Mouse (Mus musculus): ENCODE measurements around the gene Syne1.

Syne1 gene

GRCm38 (mm10) chr10:5056243-5056735 is 495.0 kb downstream of the Syne1 start:
- DNase-seq, result no peak

GRCm38 (mm10) chr10:5045671-5046070 is 505.6 kb downstream of the Syne1 start:
- no peak for DNase-seq

- DNase-seq, result no peak
These were observed 506.1 kb downstream of the Syne1 start for GRCm38 (mm10) chr10:5045213-5045612.

GRCm38 (mm10) chr10:5044481-5044880 is 506.8 kb downstream of the Syne1 start:
- no peak for DNase-seq

GRCm38 (mm10) chr10:5041254-5041653 is 510.0 kb downstream of the Syne1 start:
- DNase-seq, result no peak

- DNase-seq, result no peak
These were observed 518.9 kb downstream of the Syne1 start for GRCm38 (mm10) chr10:5032192-5033048.

GRCm38 (mm10) chr10:5029883-5030282 is 521.4 kb downstream of the Syne1 start:
- DNase-seq, result no peak

- DNase-seq, result no peak
These were observed 522.1 kb downstream of the Syne1 start for GRCm38 (mm10) chr10:5029161-5029560.

- DNase-seq, result no peak
These were observed 523.0 kb downstream of the Syne1 start for GRCm38 (mm10) chr10:5028301-5028700.

GRCm38 (mm10) chr10:5027208-5027607 is 524.1 kb downstream of the Syne1 start:
- DNase-seq, result no peak

GRCm38 (mm10) chr10:5025906-5026305 is 525.4 kb downstream of the Syne1 start:
- no peak for DNase-seq

GRCm38 (mm10) chr10:5017148-5017547 is 534.1 kb downstream of the Syne1 start:
- no peak for DNase-seq

- DNase-seq, result no peak
These were observed 536.3 kb downstream of the Syne1 start for GRCm38 (mm10) chr10:5014976-5015375.

GRCm38 (mm10) chr10:5012004-5012403 is 539.3 kb downstream of the Syne1 start:
- DNase-seq, result no peak

- no peak for DNase-seq
These were observed 542.4 kb downstream of the Syne1 start for GRCm38 (mm10) chr10:5008795-5009366.

- no peak for DNase-seq
These were observed 554.7 kb downstream of the Syne1 start for GRCm38 (mm10) chr10:4996592-4996991.

GRCm38 (mm10) chr10:4993802-4994201 is 557.5 kb downstream of the Syne1 start:
- DNase-seq, result no peak

- no peak for DNase-seq
These were observed 567.4 kb downstream of the Syne1 start for GRCm38 (mm10) chr10:4983919-4984318.

GRCm38 (mm10) chr10:4977374-4977773 is 573.9 kb downstream of the Syne1 start:
- DNase-seq, result no peak

GRCm38 (mm10) chr10:4976557-4976956 is 574.7 kb downstream of the Syne1 start:
- no peak for DNase-seq

GRCm38 (mm10) chr10:4974246-4974645 is 577.0 kb downstream of the Syne1 start:
- DNase-seq, result no peak

GRCm38 (mm10) chr10:4972026-4972425 is 579.3 kb downstream of the Syne1 start:
- DNase-seq, result no peak

GRCm38 (mm10) chr10:4971586-4971985 is 579.7 kb downstream of the Syne1 start:
- no peak for DNase-seq

GRCm38 (mm10) chr10:4971156-4971555 is 580.1 kb downstream of the Syne1 start:
- no peak for DNase-seq

All from cerebellum, postnatal 36 days (tissue).